Mouse (Mus musculus) intestine, embryonic 15.5 days (tissue): ENCODE measurements around the gene Ncbp3. TPM values are rescaled to one million over a fixed set of nuclear protein-coding genes. Genes with fewer than 3 reads are reported as not detected.
A peak's percentile ranks its signal among the peaks of the same experiment; 100 is the strongest.

ENCODE experiments used
- ATAC-seq: fragments of 200-750 bp; cut with Nextera tagmentation; 2 replicates; pipeline ENCODE4 v1.8.0; 2017; ENCODE audit warnings: moderate TSS enrichment, moderate library complexity
- H3K27ac ChIP-seq: fragments of 300-500 bp; sonication (generic); 2 replicates; pipeline ENCODE4 v1.5.1; 2015; ENCODE audit warnings: mild to moderate bottlenecking, inconsistent platforms
- H3K27me3 ChIP-seq: fragments of 300-500 bp; sonication (generic); replicated peaks from 2 replicates; pipeline ENCODE4 v1.6.1; 2015; ENCODE audit warnings: inconsistent platforms
- H3K36me3 ChIP-seq: fragments of 300-500 bp; sonication (generic); 2 replicates; pipeline ENCODE4 v1.6.1; 2015; ENCODE audit warnings: inconsistent platforms
- H3K4me1 ChIP-seq: fragments of 300-500 bp; sonication (generic); replicated peaks from 2 replicates; pipeline ENCODE4 v1.6.1; 2015; ENCODE audit warnings: inconsistent platforms
- H3K4me2 ChIP-seq: fragments of 300-500 bp; sonication (generic); replicated peaks from 2 replicates; pipeline ENCODE4 v1.6.1; 2015; ENCODE audit warnings: mild to moderate bottlenecking, inconsistent platforms
- H3K4me3 ChIP-seq: fragments of 300-500 bp; sonication (generic); replicated peaks from 2 replicates; pipeline ENCODE4 v1.5.1; 2015; ENCODE audit warnings: inconsistent platforms
- H3K9ac ChIP-seq: fragments of 300-500 bp; sonication (generic); 2 replicates; pipeline ENCODE4 v1.6.1; 2015; ENCODE audit warnings: inconsistent platforms
- H3K9me3 ChIP-seq: fragments of 300-500 bp; sonication (generic); 2 replicates; pipeline ENCODE4 v1.6.1; 2016; ENCODE audit warnings: inconsistent platforms
- WGBS: fragments of 180-500 bp; shearing (Covaris S2); methylation state at CpG from one replicate; pipeline ENCODE4 v1.1.7; 2015; 5-methylcytosine and 5-hydroxymethylcytosine counted together
- polyA plus RNA-seq: library from polyadenylated mRNA; unstranded; fragments of >200 nt; fragmentation: Nextera tagmentation; extraction: Ambion mirVana; gene quantifications from 2 replicates; pipeline ENCODE4 v1.2.1, GENCODE M21; 2015

Gene Ncbp3
- polyA plus RNA-seq, 1 experiment from 2014 or later: 9.3 TPM

DNA sequence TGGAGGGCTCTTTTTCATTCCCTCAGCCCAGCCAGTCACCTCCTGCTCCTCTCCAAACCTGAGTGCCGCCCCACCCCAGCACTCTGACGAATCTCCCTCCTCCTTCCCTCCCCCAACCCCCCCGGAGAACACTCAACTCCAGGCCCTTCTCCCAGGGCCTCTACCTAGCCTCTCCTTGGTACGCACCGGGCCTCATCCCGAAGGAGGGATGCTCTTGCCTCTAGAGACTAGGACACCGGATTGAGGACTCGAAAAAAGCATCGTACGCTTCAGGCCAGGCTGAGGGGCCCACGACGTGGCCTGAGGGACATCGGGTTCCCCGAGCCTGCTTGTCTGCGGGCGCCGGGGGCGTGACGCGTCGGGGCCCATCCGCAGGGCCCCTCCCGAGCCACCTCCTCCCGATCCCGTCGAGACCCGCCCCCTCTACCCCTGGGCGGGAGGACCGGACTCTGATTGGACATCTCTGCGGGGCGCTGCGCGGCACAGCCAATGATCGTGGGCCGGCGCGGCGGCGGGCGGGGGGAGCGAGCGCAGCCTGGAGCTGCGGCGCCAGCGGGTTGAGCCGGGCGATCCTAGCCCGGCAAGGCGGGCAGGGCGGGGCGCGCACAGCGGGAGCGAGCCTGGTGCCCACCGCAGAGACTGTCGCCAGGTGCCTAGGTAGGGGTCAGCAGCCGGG, 29.0 kb upstream of the Ncbp3 start, which contains the start of gene Camkk1:
Camkk1 (plus strand) TSS at position 538 of the 676 bp plus-strand sequence.
- WGBS: under 1% methylated on average over 57 of the region's 57 CpGs
- peaks cover 16% of the 10 kb centered on the region; the same call in 1 of the 2 replicates for H3K27me3 ChIP-seq
- H3K9me3 ChIP-seq: no peaks in the 10 kb centered on the region
- peaks cover 34% of the 10 kb centered on the region for H3K4me1 ChIP-seq
- H3K27ac ChIP-seq: no peak within 1 kb of the TSS
- peak within 1 kb of the TSS; percentile 98 for H3K4me2 ChIP-seq
- peak within 1 kb of the TSS; percentile 69 for H3K9ac ChIP-seq
- no peaks in the 10 kb centered on the region for H3K36me3 ChIP-seq
- ATAC-seq: peak; percentile 98
- H3K4me3 ChIP-seq: peak within 1 kb of the TSS; percentile 74

- Histone ChIP-seq H3K9me3 (no peaks in the 10 kb centered on the region), H3K27ac (no peak overlapping the region), H3K4me2 (peak overlapping the region; percentile 98), H3K9ac (peak overlapping the region; percentile 69), H3K4me1 (peaks cover 39% of the 10 kb centered on the region), H3K4me3 (peak overlapping the region; percentile 74), H3K36me3 (no peaks in the 10 kb centered on the region), H3K27me3 (peaks cover 16% of the 10 kb centered on the region; the same call in 1 of the 2 replicates)
- WGBS: under 1% methylated on average over 46 of the region's 46 CpGs
- ATAC-seq: peak; percentile 55
Measured at GRCm38 (mm10) chr11:73019147-73019795, 28.3 kb upstream of the Ncbp3 start.

- Histone ChIP-seq H3K9ac (no peak overlapping the region), H3K4me3 (no peak overlapping the region), H3K4me1 (peaks cover 42% of the 10 kb centered on the region), H3K27ac (no peak overlapping the region), H3K9me3 (no peaks in the 10 kb centered on the region), H3K27me3 (peaks cover 16% of the 10 kb centered on the region; the same call in 1 of the 2 replicates), H3K4me2 (no peak overlapping the region), H3K36me3 (no peaks in the 10 kb centered on the region)
- 63% methylated on average over 7 of the region's 7 CpGs for WGBS
- no peak for ATAC-seq
Measured at GRCm38 (mm10) chr11:73020953-73021800, 26.4 kb upstream of the Ncbp3 start.

- no peak for ATAC-seq
- 59% methylated on average over 9 of the region's 9 CpGs for WGBS
- H3K27me3 ChIP-seq: peaks cover 16% of the 10 kb centered on the region; the same call in 1 of the 2 replicates
- no peaks in the 10 kb centered on the region for H3K36me3 ChIP-seq
- H3K27ac ChIP-seq: no peak overlapping the region
- H3K9ac ChIP-seq: no peak overlapping the region
- no peak overlapping the region for H3K4me2 ChIP-seq
- H3K4me1 ChIP-seq: peaks cover 43% of the 10 kb centered on the region
- no peaks in the 10 kb centered on the region for H3K9me3 ChIP-seq
- H3K4me3 ChIP-seq: no peak overlapping the region
Measured at GRCm38 (mm10) chr11:73023099-73023498, 24.5 kb upstream of the Ncbp3 start.

DNA sequence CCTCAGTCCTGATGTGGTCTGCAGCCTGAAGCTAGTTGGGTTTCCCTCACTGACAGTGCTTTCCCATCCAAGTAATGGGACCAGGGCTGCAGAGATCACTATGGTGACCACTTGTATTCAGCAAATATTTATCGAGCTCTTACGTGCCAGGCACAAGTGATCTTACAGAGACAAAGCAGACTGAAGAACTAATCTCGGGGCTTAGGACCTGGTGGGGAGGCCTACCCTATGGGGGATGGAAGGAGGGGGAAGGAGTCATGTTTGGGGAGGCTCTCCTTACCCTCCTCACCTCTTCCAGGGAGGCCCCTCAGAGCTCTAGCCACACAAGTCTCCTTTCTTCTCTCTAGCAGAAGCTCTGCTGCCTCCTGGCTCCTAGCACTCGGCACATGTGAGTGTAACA, 23.8 kb upstream of the Ncbp3 start:
- no peak for ATAC-seq
- Histone ChIP-seq H3K4me1 (peaks cover 40% of the 10 kb centered on the region), H3K9me3 (no peaks in the 10 kb centered on the region), H3K36me3 (no peaks in the 10 kb centered on the region), H3K4me3 (no peak overlapping the region), H3K27ac (no peak overlapping the region; the same call in 1 of the 2 replicates), H3K27me3 (peaks cover 16% of the 10 kb centered on the region; the same call in 1 of the 2 replicates), H3K9ac (no peak overlapping the region), H3K4me2 (no peak overlapping the region)
- WGBS: 46% methylated on average over 4 of the region's 4 CpGs

GRCm38 (mm10) chr11:73024236-73024904, 23.2 kb upstream of the Ncbp3 start:
- Histone ChIP-seq H3K27ac (peak overlapping the region; percentile 5; the same call in 1 of the 2 replicates), H3K36me3 (no peaks in the 10 kb centered on the region), H3K9me3 (no peaks in the 10 kb centered on the region), H3K4me1 (peaks cover 36% of the 10 kb centered on the region), H3K4me3 (no peak overlapping the region), H3K4me2 (0 out of 2 replicates have a peak overlapping the region, but pooled peaks have one; percentile 14), H3K9ac (no peak overlapping the region; the same call in 1 of the 2 replicates), H3K27me3 (peaks cover 14% of the 10 kb centered on the region; the same call in 1 of the 2 replicates)
- 46% methylated on average over 7 of the region's 7 CpGs for WGBS
- peak; percentile 54 for ATAC-seq

DNA sequence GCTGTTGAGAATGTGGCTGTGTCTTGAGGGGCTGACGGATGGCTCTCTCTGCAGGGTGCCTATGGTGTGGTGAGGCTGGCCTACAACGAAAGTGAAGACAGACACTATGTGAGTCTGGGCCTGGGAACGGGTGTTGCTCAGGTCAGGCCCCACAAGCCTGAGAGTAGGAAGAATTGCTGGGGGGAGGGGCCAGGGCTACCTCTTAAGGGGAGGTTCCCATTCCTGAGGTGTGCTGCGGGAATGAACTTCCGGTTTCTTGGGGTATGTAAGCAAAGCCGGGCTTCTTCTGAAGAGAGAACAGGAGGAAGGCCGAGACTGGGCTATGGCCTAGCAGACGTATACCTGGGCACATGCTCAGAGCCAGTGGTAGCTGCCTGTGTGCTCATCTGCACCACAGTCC, 20.6 kb upstream of the Ncbp3 start:
- Histone ChIP-seq H3K4me3 (no peak overlapping the region), H3K4me2 (peak overlapping the region; percentile 30; the same call in 1 of the 2 replicates), H3K4me1 (peaks cover 36% of the 10 kb centered on the region), H3K9me3 (no peaks in the 10 kb centered on the region), H3K9ac (no peak overlapping the region), H3K36me3 (no peaks in the 10 kb centered on the region), H3K27me3 (no peaks in the 10 kb centered on the region), H3K27ac (no peak overlapping the region)
- 34% methylated on average over 8 of the region's 8 CpGs for WGBS
- ATAC-seq: peak; percentile 48

GRCm38 (mm10) chr11:73030821-73031498, 16.6 kb upstream of the Ncbp3 start:
- Histone ChIP-seq H3K9ac (peak overlapping the region; percentile 39; the same call in 1 of the 2 replicates), H3K4me3 (peak overlapping the region; percentile 30), H3K27ac (peak overlapping the region; percentile 68), H3K4me2 (peak overlapping the region; percentile 81), H3K4me1 (peaks cover 12% of the 10 kb centered on the region; the same call in 1 of the 2 replicates), H3K9me3 (no peaks in the 10 kb centered on the region), H3K36me3 (no peaks in the 10 kb centered on the region), H3K27me3 (no peaks in the 10 kb centered on the region)
- peak; percentile 91 for ATAC-seq
- WGBS: 26% methylated on average over 20 of the region's 20 CpGs

DNA sequence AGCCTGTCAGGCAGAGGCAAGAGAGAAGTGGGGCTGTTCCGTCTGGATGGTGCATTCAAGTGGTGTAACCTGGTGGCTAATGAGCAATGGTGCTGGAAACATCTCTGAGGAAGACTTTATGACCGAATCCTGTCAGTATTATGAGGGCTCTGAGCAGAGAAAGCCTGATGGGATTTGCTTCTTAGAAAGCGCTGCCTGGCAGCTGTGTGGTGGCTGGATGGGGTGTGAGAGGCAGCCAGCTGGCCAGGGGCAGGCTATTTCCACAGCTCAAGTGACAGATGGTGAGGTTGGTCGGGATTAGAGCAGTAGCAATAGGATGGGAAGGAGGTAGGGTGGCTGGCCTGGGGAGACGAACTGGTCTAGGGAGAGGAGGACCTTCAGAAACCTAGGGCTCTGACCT, 16.0 kb upstream of the Ncbp3 start:
- Histone ChIP-seq H3K9ac (no peak overlapping the region), H3K36me3 (no peaks in the 10 kb centered on the region), H3K4me2 (no peak overlapping the region; the same call in 1 of the 2 replicates), H3K27ac (peak overlapping the region; percentile 48; the same call in 1 of the 2 replicates), H3K4me3 (no peak overlapping the region), H3K4me1 (peaks cover 12% of the 10 kb centered on the region; the same call in 1 of the 2 replicates), H3K9me3 (no peaks in the 10 kb centered on the region), H3K27me3 (no peaks in the 10 kb centered on the region)
- WGBS: 75% methylated on average over 5 of the region's 5 CpGs
- ATAC-seq: no peak

DNA sequence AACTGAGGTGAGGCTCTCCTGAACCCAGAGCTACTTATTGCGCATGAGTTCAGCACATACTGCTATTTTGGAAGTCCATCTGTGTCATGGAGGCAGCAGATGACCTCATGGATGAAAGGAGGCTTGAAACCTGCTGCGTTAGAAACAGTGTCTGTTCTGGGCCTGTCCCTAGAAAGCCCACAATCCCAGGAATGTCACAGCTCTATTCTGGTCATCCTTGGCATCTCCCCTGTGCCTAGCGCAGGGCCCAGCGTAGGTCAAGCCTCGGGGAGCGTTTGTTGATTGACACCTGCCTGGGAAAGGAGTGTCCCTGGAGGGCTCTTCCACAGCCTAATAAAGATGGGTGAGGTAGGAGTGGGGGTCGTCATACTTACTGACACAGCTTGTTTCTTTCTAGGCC, 11.5 kb upstream of the Ncbp3 start:
- Histone ChIP-seq H3K36me3 (0 out of 2 replicates have a peak, but pooled peaks cover 3% of the 10 kb centered on the region), H3K9me3 (no peaks in the 10 kb centered on the region), H3K4me2 (no peak overlapping the region), H3K4me1 (peaks cover 12% of the 10 kb centered on the region), H3K27me3 (no peaks in the 10 kb centered on the region), H3K9ac (no peak overlapping the region), H3K27ac (no peak overlapping the region), H3K4me3 (no peak overlapping the region)
- WGBS: 74% methylated on average over 7 of the region's 7 CpGs
- no peak for ATAC-seq

DNA sequence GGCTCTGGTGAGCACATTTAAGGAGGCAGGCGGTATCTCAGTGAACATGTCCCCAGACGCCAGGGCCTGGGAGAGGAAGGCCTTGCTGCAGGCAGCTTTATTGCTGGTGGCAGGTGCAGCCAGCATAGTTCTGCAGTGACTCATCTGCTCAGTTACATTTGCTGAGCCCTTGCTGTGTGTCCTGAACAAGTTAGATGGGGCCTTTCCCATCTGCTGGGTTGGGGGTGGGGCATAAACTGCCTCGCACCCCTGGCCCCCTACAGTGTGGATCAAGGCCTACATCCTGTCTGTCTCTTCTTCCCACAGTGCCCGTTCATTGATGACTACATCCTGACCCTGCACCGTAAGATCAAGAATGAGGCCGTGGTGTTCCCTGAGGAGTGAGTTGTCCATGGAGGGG, 10.7 kb upstream of the Ncbp3 start:
- 42% methylated on average over 6 of the region's 6 CpGs for WGBS
- ATAC-seq: peak; percentile 84

More for the DNA sequence above, 10.7 kb upstream of the Ncbp3 start:
- Histone ChIP-seq H3K27me3 (no peaks in the 10 kb centered on the region), H3K4me1 (peaks cover 6% of the 10 kb centered on the region), H3K4me3 (no peak overlapping the region), H3K4me2 (no peak overlapping the region), H3K9me3 (no peaks in the 10 kb centered on the region), H3K36me3 (0 out of 2 replicates have a peak, but pooled peaks cover 3% of the 10 kb centered on the region), H3K9ac (no peak overlapping the region), H3K27ac (no peak overlapping the region)
